Mouse (Mus musculus) limb, embryonic 15.5 days (tissue): Measurements from ENCODE around the gene Trip13. TPM values are rescaled to one million over a fixed set of nuclear protein-coding genes. Genes with fewer than 3 reads are reported as not detected.

Experiments used
- ATAC-seq: fragments of 200-750 bp; cut with Nextera tagmentation; 2 replicates; pipeline ENCODE4 v1.8.0; 2017; ENCODE audit warnings: low read depth, moderate TSS enrichment; ENCODE audit not compliant: insufficient number of reproducible peaks, low FRiP score, low TSS enrichment
- H3K27ac ChIP-seq: fragments of 300-500 bp; sonication (generic); 2 replicates; pipeline ENCODE4 v1.5.1; 2015; ENCODE audit warnings: moderate library complexity, mild to moderate bottlenecking, inconsistent platforms
- H3K27me3 ChIP-seq: fragments of 300-500 bp; sonication (generic); 2 replicates; pipeline ENCODE4 v1.6.1; 2015; ENCODE audit warnings: inconsistent platforms
- H3K36me3 ChIP-seq: fragments of 300-500 bp; sonication (generic); 2 replicates; pipeline ENCODE4 v1.6.1; 2015; ENCODE audit warnings: inconsistent platforms
- H3K4me1 ChIP-seq: fragments of 300-500 bp; sonication (generic); 2 replicates; pipeline ENCODE4 v1.6.1; 2015; ENCODE audit warnings: inconsistent platforms
- H3K4me2 ChIP-seq: fragments of 300-500 bp; sonication (generic); 2 replicates; pipeline ENCODE4 v1.6.1; 2015; ENCODE audit warnings: mild to moderate bottlenecking, inconsistent platforms
- H3K4me3 ChIP-seq: fragments of 300-500 bp; sonication (generic); 2 replicates; pipeline ENCODE4 v1.5.1; 2015; ENCODE audit warnings: mild to moderate bottlenecking, inconsistent platforms
- H3K9ac ChIP-seq: fragments of 300-500 bp; sonication (generic); 2 replicates; pipeline ENCODE4 v1.6.1; 2015; ENCODE audit warnings: inconsistent platforms
- H3K9me3 ChIP-seq: fragments of 300-500 bp; sonication (generic); 2 replicates; pipeline ENCODE4 v1.6.1; 2016; ENCODE audit warnings: inconsistent platforms
- WGBS: fragments of 180-500 bp; shearing (Covaris S2); methylation state at CpG from one replicate; pipeline ENCODE4 v1.1.7; 2015; 5-methylcytosine and 5-hydroxymethylcytosine counted together
- polyA plus RNA-seq: library from polyadenylated mRNA; unstranded; fragments of >200 nt; fragmentation: Nextera tagmentation; extraction: Ambion mirVana; gene quantifications from 2 replicates; pipeline ENCODE4 v1.2.1, GENCODE M21; 2015

The Trip13 gene
- polyA plus RNA-seq, 1 experiment from 2014 or later, result 30.0 TPM

- H3K9ac ChIP-seq, result no peak overlapping the region
- H3K4me3 ChIP-seq, result no peak overlapping the region
- H3K4me2 ChIP-seq, result no peak overlapping the region
- ATAC-seq, result no peak
- H3K4me1 ChIP-seq, result peaks cover 17% of the 10 kb centered on the region
- no peak overlapping the region for H3K27ac ChIP-seq
- WGBS, result 94% methylated on average over 5 of the region's 5 CpGs
- H3K9me3 ChIP-seq, result no peaks in the 10 kb centered on the region
- peaks cover 46% of the 10 kb centered on the region for H3K36me3 ChIP-seq
- no peaks in the 10 kb centered on the region for H3K27me3 ChIP-seq
Measured at GRCm38 (mm10) chr13:73939101-73939500, 1.5 kb upstream of the Trip13 start.

DNA sequence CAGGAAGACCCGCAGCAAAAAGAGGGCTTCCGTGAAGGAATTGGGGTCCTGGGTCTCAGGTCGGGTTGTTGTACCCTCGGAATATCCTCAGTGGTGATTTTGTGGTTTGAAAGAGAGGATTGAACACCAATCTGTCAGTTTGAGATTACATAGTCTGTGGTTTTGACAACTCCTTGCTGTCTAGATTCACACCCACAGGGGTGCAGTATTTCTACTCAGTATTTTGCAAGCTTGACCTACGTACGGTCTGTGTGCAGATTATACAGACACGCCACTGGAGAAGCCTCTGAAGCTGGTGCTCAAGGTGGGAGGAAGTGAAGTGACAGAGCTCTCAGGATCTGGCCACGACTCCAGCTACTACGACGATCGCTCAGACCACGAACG lies 585 bp upstream of the Trip13 start:
- Histone ChIP-seq H3K4me3 (peak overlapping the region; percentile 89), H3K9ac (peak overlapping the region; percentile 62), H3K4me2 (peak overlapping the region; percentile 81), H3K4me1 (peaks cover 17% of the 10 kb centered on the region), H3K27ac (peak overlapping the region; percentile 87; the same call in 1 of the 2 replicates), H3K27me3 (no peaks in the 10 kb centered on the region), H3K9me3 (no peaks in the 10 kb centered on the region), H3K36me3 (peaks cover 37% of the 10 kb centered on the region)
- no peak for ATAC-seq
- 37% methylated on average over 13 of the region's 13 CpGs for WGBS

DNA sequence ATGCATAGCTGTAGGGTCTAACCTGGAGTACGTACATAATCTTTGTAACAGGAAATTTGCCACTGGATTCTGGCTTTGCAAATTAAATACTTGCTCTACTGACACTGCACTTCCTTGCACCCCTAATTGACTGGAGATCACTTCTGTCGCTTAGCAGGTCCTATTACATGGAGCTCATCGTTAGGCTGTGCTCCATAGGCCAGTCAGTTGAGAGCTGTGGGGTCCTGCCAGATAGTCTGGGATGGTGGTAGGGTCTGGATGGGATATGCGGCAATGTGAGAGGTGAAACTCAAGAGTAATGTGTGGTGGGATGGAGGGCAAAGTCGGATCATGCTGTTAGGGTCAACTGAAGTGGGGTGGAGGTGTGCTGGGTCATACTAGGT lies 655 bp downstream of the Trip13 start:
- no peak overlapping the region for H3K27ac ChIP-seq
- H3K27me3 ChIP-seq, result no peaks in the 10 kb centered on the region
- peaks cover 17% of the 10 kb centered on the region for H3K4me1 ChIP-seq
- H3K4me3 ChIP-seq, result peak overlapping the region; percentile 89
- 9% methylated on average over 5 of the region's 5 CpGs for WGBS
- H3K9ac ChIP-seq, result peak overlapping the region; percentile 62; the same call in 1 of the 2 replicates
- no peaks in the 10 kb centered on the region for H3K9me3 ChIP-seq
- H3K36me3 ChIP-seq, result peaks cover 34% of the 10 kb centered on the region
- H3K4me2 ChIP-seq, result peak overlapping the region; percentile 81
- ATAC-seq, result peak; percentile 37; the same call in 1 of the 2 replicates

- no peak for ATAC-seq
- Histone ChIP-seq H3K27ac (no peak overlapping the region), H3K9ac (no peak overlapping the region), H3K27me3 (no peaks in the 10 kb centered on the region), H3K36me3 (peaks cover 44% of the 10 kb centered on the region), H3K4me1 (peaks cover 7% of the 10 kb centered on the region), H3K4me2 (no peak overlapping the region), H3K4me3 (no peak overlapping the region), H3K9me3 (no peaks in the 10 kb centered on the region)
- WGBS, result 90% methylated on average over 10 of the region's 10 CpGs
Measured at GRCm38 (mm10) chr13:73932201-73932600, 5.4 kb downstream of the Trip13 start.

- no peaks in the 10 kb centered on the region for H3K9me3 ChIP-seq
Measured at GRCm38 (mm10) chr13:73913066-73913465, 24.5 kb downstream of the Trip13 start.

DNA sequence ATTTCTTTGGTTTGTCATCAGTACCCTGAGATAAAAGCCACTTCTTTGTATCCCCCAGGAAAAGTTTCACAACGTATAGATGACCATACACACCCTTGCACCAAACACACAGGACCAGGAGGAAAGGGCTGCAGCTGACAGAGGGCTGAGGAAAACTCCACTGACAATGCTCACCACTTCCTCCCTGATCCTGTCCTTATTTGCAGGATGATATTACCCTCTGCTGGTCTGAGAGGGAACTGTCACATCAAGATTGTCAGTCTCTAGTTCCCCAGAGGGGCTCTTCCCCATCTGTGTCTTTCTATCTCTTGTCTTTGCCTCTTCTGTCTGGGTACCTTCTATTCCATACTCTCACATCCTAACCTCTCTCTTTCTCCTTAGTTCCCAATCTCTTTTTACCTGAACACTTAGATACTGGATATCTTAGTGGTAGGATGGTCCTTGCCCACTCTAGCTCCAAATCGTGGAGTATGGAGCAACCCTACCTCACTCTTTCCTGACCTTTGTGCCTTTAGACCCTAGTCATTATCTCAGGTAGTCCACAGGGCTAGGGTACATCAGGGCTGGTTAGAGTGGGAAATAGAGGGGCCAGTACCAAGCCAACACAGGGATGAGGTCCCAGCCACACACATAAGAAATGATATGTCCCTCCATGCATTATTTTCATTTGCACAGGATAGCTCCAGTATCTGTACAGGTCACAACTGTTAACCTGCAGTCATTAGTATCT lies 29.7 kb downstream of the Trip13 start:
- Histone ChIP-seq H3K36me3 (peaks cover 12% of the 10 kb centered on the region; the same call in 1 of the 2 replicates), H3K4me2 (no peak overlapping the region), H3K4me3 (no peak overlapping the region), H3K27me3 (no peaks in the 10 kb centered on the region), H3K9ac (no peak overlapping the region), H3K27ac (no peak overlapping the region), H3K4me1 (no peaks in the 10 kb centered on the region), H3K9me3 (no peaks in the 10 kb centered on the region)
- WGBS, result 54% methylated on average over 2 of the region's 2 CpGs
- ATAC-seq, result no peak

More at GRCm38 (mm10) chr13:73913066-73913465, 24.5 kb downstream of the Trip13 start:
- Histone ChIP-seq H3K36me3 (peaks cover 52% of the 10 kb centered on the region), H3K27me3 (no peaks in the 10 kb centered on the region), H3K4me2 (no peak overlapping the region), H3K4me1 (no peaks in the 10 kb centered on the region), H3K27ac (no peak overlapping the region), H3K4me3 (no peak overlapping the region), H3K9ac (no peak overlapping the region)
- WGBS, result 92% methylated on average over 4 of the region's 4 CpGs
- no peak for ATAC-seq

GRCm38 (mm10) chr13:73907136-73907535 lies 30.4 kb downstream of the Trip13 start:
- Histone ChIP-seq H3K36me3 (peaks cover 7% of the 10 kb centered on the region; the same call in 1 of the 2 replicates), H3K9ac (no peak overlapping the region), H3K9me3 (no peaks in the 10 kb centered on the region), H3K4me1 (no peaks in the 10 kb centered on the region), H3K27me3 (no peaks in the 10 kb centered on the region), H3K4me2 (no peak overlapping the region), H3K27ac (no peak overlapping the region), H3K4me3 (no peak overlapping the region)
- ATAC-seq, result no peak
- 63% methylated on average over 5 of the region's 5 CpGs for WGBS

DNA sequence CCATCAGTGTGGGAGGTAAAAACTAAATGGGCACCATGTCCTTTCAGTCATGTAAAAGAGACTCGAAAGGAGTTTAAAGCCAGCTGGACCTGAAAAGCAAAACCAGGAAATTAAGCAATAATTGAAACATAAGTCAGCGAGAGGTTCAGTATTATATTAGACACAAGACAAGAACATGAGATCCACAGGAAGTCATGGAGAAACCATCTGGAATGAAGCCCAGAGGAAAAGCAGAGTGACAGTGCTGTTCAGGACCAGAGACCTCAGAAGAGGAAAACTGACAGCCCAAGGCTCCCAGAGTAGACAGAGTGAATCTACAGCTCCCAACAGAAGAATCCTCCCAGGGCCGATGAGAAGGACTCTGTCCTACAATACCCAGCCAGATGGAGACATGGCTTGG lies 40.0 kb downstream of the Trip13 start:
- H3K4me1 ChIP-seq, result 0 out of 2 replicates have a peak, but pooled peaks cover 8% of the 10 kb centered on the region
- no peak overlapping the region for H3K9ac ChIP-seq
- no peaks in the 10 kb centered on the region for H3K9me3 ChIP-seq
- no peak overlapping the region for H3K4me2 ChIP-seq
- H3K4me3 ChIP-seq, result no peak overlapping the region
- WGBS, result 58% methylated on average over 3 of the region's 3 CpGs
- H3K27me3 ChIP-seq, result no peaks in the 10 kb centered on the region
- H3K36me3 ChIP-seq, result no peaks in the 10 kb centered on the region
- no peak for ATAC-seq
- H3K27ac ChIP-seq, result no peak overlapping the region

DNA sequence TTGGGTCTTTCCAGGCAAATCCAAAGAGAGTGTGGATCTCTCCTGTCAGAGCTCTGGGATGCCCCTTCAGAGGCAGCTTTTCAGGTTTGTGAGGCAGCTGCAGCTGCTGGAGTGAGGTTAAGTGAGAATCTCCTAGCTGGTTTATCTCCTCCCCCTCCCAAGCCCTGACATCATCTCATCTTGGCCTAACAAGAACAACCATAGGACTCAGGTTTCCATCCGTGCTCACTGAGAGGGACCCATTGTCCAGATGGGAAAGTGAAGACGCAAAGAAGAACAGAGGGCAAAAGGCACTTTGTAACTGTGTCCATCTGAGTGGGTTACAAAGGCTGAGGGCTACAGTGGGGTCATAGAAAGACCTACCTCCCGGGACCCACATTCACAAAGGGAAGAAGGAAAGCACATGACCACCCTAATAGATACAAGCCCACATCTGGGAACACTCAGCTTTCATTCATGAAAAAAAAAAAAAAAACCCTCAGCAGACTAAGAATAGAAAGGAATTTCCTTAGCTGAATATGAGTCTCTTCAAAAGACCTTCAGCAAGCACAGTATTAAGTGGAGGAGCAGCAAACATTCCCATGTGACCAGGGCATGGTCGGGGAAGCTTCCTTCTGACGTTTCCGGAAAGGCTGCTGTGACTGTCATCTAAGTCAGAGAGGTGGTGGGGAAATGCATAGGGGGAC lies 44.9 kb downstream of the Trip13 start:
- H3K27me3 ChIP-seq, result no peaks in the 10 kb centered on the region
- no peak overlapping the region for H3K4me3 ChIP-seq
- H3K27ac ChIP-seq, result peak overlapping the region; percentile 67
- no peak overlapping the region for H3K4me2 ChIP-seq
- no peaks in the 10 kb centered on the region for H3K36me3 ChIP-seq
- H3K9me3 ChIP-seq, result no peaks in the 10 kb centered on the region
- H3K4me1 ChIP-seq, result peaks cover 14% of the 10 kb centered on the region
- WGBS, result 29% methylated on average over 6 of the region's 6 CpGs
- peak; percentile 73 for ATAC-seq
- H3K9ac ChIP-seq, result no peak overlapping the region

DNA sequence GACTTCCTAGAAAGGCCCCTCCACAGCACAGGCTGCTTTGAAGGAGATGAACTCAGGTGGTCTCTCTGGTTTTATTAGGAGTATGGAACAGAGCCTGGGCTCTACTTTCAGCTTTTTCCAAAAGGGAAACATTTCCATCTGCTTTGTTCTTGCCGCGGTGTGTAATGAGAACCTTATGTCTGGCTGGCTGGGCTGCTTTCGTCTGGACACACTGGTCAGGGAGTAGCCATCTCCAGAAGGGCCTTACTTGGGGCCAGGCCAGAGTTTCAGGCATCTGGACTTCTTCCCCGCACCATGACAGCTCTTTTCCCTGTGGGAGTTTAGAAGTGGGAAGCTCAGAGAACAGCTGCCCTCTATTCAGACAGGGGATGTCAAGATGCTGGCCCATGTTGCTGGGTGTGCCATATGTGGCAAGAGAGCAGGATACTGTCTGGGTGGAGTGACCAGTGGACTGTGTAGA lies 50.1 kb downstream of the Trip13 start:
- Histone ChIP-seq H3K4me1 (peaks cover 32% of the 10 kb centered on the region), H3K36me3 (no peaks in the 10 kb centered on the region), H3K9ac (no peak overlapping the region), H3K4me3 (no peak overlapping the region), H3K27ac (peak overlapping the region; percentile 8; the same call in 1 of the 2 replicates), H3K4me2 (no peak overlapping the region), H3K9me3 (no peaks in the 10 kb centered on the region), H3K27me3 (no peaks in the 10 kb centered on the region)
- WGBS, result 21% methylated on average over 4 of the region's 4 CpGs
- no peak; the same call in 1 of the 2 replicates for ATAC-seq

DNA sequence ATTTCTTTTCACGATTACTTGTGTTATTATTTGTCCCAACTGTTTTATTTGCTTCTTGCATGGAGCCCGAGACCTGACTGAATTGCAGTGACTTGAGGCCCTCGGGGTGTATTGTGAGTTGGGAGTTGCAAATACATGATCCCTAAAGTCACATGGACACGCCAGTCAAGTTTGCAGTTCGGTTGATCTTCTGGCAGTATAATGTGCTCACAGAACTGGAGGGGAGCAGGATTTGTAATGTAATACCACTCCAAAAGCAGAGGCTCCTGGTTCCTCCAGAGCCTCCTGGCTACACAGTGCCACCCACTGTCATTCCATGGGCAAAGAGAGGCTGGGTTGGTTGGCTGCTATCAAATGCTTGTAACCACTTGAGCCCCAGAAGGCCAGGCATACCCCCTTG lies 51.0 kb downstream of the Trip13 start:
- Histone ChIP-seq H3K4me2 (no peak overlapping the region), H3K27ac (peak overlapping the region; percentile 57), H3K9me3 (no peaks in the 10 kb centered on the region), H3K9ac (no peak overlapping the region), H3K4me1 (peaks cover 27% of the 10 kb centered on the region), H3K4me3 (no peak overlapping the region), H3K36me3 (no peaks in the 10 kb centered on the region), H3K27me3 (no peaks in the 10 kb centered on the region)
- 26% methylated on average over 5 of the region's 5 CpGs for WGBS
- no peak for ATAC-seq

- peak overlapping the region; percentile 57; the same call in 1 of the 2 replicates for H3K27ac ChIP-seq
- WGBS, result 45% methylated on average over 4 of the region's 4 CpGs
Measured at GRCm38 (mm10) chr13:73886066-73886465, 51.5 kb downstream of the Trip13 start.

More at GRCm38 (mm10) chr13:73886066-73886465, 51.5 kb downstream of the Trip13 start:
- ATAC-seq, result no peak
- Histone ChIP-seq H3K36me3 (no peaks in the 10 kb centered on the region), H3K9me3 (no peaks in the 10 kb centered on the region), H3K27me3 (no peaks in the 10 kb centered on the region), H3K4me1 (peaks cover 27% of the 10 kb centered on the region), H3K4me2 (no peak overlapping the region), H3K4me3 (no peak overlapping the region), H3K9ac (no peak overlapping the region)
